Mouse (Mus musculus) erythroblast, embryonic 14.5 days (primary cell): Measurements from ENCODE around the gene Tnfaip2.

Source experiments
- GATA1 ChIP-seq: IDR thresholded peaks from 2 replicates; pipeline ENCODE4 v1.6.1; 2012; ENCODE audit warnings: low read length, inconsistent platforms, mixed read lengths
- TAL1 ChIP-seq: IDR thresholded peaks from 3 replicates; pipeline ENCODE4 v1.6.1; 2012; ENCODE audit warnings: low read length, inconsistent platforms, mixed read lengths

DNA sequence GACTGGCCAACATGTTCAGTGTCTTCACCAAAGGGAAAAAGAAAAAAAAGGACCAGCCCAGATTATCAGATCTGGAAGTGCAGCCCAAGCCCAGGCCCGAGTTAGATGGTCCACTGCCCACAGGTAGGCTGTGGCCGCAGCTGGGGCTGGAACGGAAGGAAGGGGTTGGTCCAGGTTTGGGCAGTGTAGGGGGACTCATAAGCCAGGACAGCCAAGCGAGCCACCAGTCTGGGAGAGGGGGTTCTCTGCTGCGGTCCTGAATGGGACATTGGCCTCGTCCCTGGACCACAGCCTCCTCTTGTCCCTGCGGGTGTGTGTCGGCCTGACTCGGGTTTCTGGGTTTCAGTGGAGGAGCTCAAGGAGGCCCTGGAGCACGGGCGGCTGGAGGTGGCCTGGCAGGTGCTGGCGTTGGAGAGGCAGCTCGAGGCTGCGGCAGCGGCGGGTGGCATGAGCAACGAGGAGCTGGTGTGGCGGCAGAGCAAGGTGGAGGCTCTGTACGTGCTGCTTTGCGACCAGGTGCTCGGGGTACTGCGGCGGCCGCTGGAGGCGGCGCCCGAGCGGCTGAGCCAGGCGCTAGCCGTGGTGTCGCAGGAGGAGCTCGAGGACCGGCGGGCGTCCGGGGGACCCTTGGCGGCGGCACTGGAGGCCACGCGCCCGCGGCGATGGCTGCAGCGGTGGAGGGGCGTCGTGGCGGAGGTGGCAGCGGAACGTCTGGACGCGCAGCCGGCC, 3.1 kb downstream of the Tnfaip2 start:
- no peak for TF ChIP-seq GATA1
- no peak for TF ChIP-seq TAL1
